Mouse (Mus musculus) brain, adult 2 months (tissue): ENCODE measurements around the gene Rangap1.

Experiments used
- DNase-seq: peaks from one replicate; pipeline ENCODE4 v3.0.0; 2011; ENCODE audit warnings: low read depth, low spot score

Rangap1 gene

GRCm38 (mm10) chr15:81697175-81697574 is 48.2 kb downstream of the Rangap1 start, which contains the start of gene Chadl:
TSS of gene Chadl (minus strand) at chr15:81697287.
- DNase-seq, result peak; percentile 77

GRCm38 (mm10) chr15:81694891-81695290 is 50.4 kb downstream of the Rangap1 start:
- DNase-seq, result no peak

- peak; percentile 94 for DNase-seq
Observed at GRCm38 (mm10) chr15:81693967-81694881, 51.1 kb downstream of the Rangap1 start.

- peak; percentile 33 for DNase-seq
Observed at GRCm38 (mm10) chr15:81693366-81693966, 51.9 kb downstream of the Rangap1 start.

- no peak for DNase-seq
Observed at GRCm38 (mm10) chr15:81680301-81680805, 65.0 kb downstream of the Rangap1 start.

GRCm38 (mm10) chr15:81676637-81677036 is 68.7 kb downstream of the Rangap1 start:
- DNase-seq, result no peak

- peak; percentile 73 for DNase-seq
Observed at GRCm38 (mm10) chr15:81670231-81670640, 75.1 kb downstream of the Rangap1 start.

- no peak for DNase-seq
Observed at GRCm38 (mm10) chr15:81666957-81667356, 78.4 kb downstream of the Rangap1 start.

GRCm38 (mm10) chr15:81663697-81664561 is 81.4 kb downstream of the Rangap1 start, which contains the start of gene L3mbtl2:
TSS of gene L3mbtl2 (plus strand) at chr15:81663889.
- peak; percentile 95 for DNase-seq

GRCm38 (mm10) chr15:81663281-81663680 is 82.0 kb downstream of the Rangap1 start:
- DNase-seq, result no peak

GRCm38 (mm10) chr15:81661701-81662100 is 83.6 kb downstream of the Rangap1 start:
- DNase-seq, result no peak
